ENCODE assay signal across 29 mouse cellular contexts in the genomic region with DNA sequence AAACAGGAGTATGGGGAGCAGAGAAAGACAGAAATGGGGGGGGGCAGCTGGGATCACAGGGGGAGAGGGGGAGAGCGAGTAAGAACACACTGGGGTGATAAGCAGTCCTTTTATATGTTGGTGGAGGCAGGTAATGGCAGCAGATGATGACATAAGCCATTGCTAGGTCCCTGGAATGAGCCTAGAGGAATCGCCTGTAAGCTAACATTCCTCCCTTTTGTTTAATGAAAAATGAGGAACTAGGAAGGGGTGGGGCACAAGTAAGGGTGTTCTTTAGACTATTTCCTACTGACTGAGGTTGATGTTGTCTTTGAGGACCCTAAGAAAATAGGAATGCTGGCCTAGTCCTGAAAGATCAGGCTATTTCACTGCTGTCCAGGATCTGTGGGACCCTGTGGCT. TPM values are rescaled to one million over a fixed set of nuclear protein-coding genes. Genes with fewer than 3 reads are reported as not detected.
"Had no signal": no experiment of that assay in that cellular context is flagged by ENCODE, and none has a peak within 500 bp of the region (broad histone marks: within the 10 kb centered on the region; RNA-seq: fewer than 3 reads in every experiment).

No protein-coding gene starts in this region.

- H3K27ac ChIP-seq: heart, adult 2 months; heart, embryonic 13.5 days; heart, embryonic 15.5 days; hindbrain, embryonic 13.5 days; hindbrain, embryonic 15.5 days; hindbrain, postnatal 0 days; layer of hippocampus, adult 2 months; limb, embryonic 13.5 days; limb, embryonic 15.5 days; liver, embryonic 12.5 days; liver, embryonic 14.5 days had no signal

- H3K36me3 ChIP-seq: heart, embryonic 13.5 days; heart, embryonic 15.5 days; hindbrain, embryonic 13.5 days; hindbrain, embryonic 15.5 days; limb, embryonic 13.5 days; limb, embryonic 15.5 days; liver, embryonic 12.5 days had no signal

- H3K4me2 ChIP-seq: heart, embryonic 11.5 days; heart, embryonic 13.5 days; heart, embryonic 15.5 days; hindbrain, embryonic 13.5 days; hindbrain, embryonic 15.5 days; limb, embryonic 13.5 days; limb, embryonic 15.5 days; liver, embryonic 12.5 days had no signal

- H3K27me3 ChIP-seq: heart, embryonic 13.5 days; heart, embryonic 15.5 days; hindbrain, embryonic 13.5 days; hindbrain, embryonic 15.5 days; limb, embryonic 13.5 days; limb, embryonic 15.5 days; liver, embryonic 12.5 days had no signal

- H3K9ac ChIP-seq: heart, embryonic 13.5 days; heart, embryonic 15.5 days; hindbrain, embryonic 13.5 days; hindbrain, embryonic 15.5 days; limb, embryonic 13.5 days; limb, embryonic 15.5 days; liver, embryonic 12.5 days; liver, embryonic 14.5 days had no signal

- H3K9me3 ChIP-seq: heart, embryonic 13.5 days; heart, embryonic 15.5 days; hindbrain, embryonic 13.5 days; hindbrain, embryonic 15.5 days; limb, embryonic 13.5 days; limb, embryonic 15.5 days; liver, embryonic 12.5 days had no signal

- ATAC-seq: hindbrain, postnatal 0 days; intestine, embryonic 16.5 days; liver, embryonic 12.5 days had no signal

- H3K4me3 ChIP-seq: heart, adult 2 months; heart, embryonic 13.5 days; heart, embryonic 15.5 days; hindbrain, embryonic 13.5 days; hindbrain, embryonic 15.5 days; layer of hippocampus, adult 2 months; limb, embryonic 13.5 days; limb, embryonic 15.5 days; liver, embryonic 12.5 days had no signal

- H3K4me1 ChIP-seq: heart, embryonic 13.5 days; heart, embryonic 15.5 days; hindbrain, embryonic 13.5 days; hindbrain, embryonic 15.5 days; limb, embryonic 13.5 days; limb, embryonic 15.5 days had no signal

- DNase-seq: gastrocnemius, postnatal 10 days; gastrocnemius, postnatal 25 days; heart, adult 11 months; heart, adult 2 months; heart, postnatal 14 days; heart, postnatal 36 days; kidney, adult 11 months; kidney, adult 8-10 months; kidney, postnatal 10 days; kidney, postnatal 25 days; kidney, postnatal 4 days; layer of hippocampus, postnatal 36 days; left cerebral cortex, postnatal 4 days had no signal

RNA-seq across cellular contexts. Expression of a gene that starts 39.4 kb away (rescaled TPM):
- total RNA-seq: heart, adult 2 months; hematopoietic stem cell, adult 5-6 weeks; hindbrain, postnatal 0 days; liver, adult 2 months had no signal
- polyA plus RNA-seq: heart, embryonic 11.5 days; heart, embryonic 15.5 days; heart, postnatal 0 days; kidney, embryonic 14.5 days; liver, adult 2 months; liver, embryonic 12.5 days; liver, embryonic 14.5 days had no signal
